In the genomic region with DNA sequence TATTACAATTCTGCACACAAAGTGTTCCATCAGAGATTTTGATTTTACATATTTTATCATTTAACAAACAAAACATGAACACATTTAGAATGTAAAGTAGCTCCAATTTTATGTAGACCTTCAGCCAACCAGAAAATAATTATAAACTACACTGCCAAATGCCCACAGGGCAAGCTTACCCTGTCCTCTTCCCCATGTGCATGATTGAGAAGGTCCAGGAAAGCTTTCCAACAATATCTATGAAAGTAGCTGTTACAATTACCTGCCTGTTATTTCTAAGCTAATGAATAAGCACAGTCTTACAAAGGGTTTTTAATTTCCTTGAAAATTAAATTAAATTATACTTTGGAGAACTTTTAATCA, we compare ENCODE assay signal across 19 mouse cellular contexts.
DNase-seq lines count a peak whose midpoint lies in the region; ATAC-seq and TF ChIP-seq lines count a peak whose summit lies in the region.
"Had no signal": no experiment of that assay in that cellular context is flagged by ENCODE, and none has a peak within 500 bp of the region (broad histone marks: within the 10 kb centered on the region; RNA-seq: fewer than 3 reads in every experiment).

No protein-coding gene starts in this region.

- H3K27me3 ChIP-seq in forebrain, embryonic 13.5 days: peaks cover 54% of the 10 kb centered on the region
- no peaks in the 10 kb centered on the region; the same call in 1 of the 2 replicates for H3K27me3 ChIP-seq in forebrain, embryonic 10.5 days (ENCODE audit: poor library complexity, severe bottlenecking)
- H3K27me3 ChIP-seq in midbrain, embryonic 14.5 days (ENCODE audit: control insufficient read depth, insufficient read depth, low read length): no peaks in the 10 kb centered on the region
- no peaks in the 10 kb centered on the region for H3K27me3 ChIP-seq in midbrain, embryonic 10.5 days (ENCODE audit: low read depth, poor library complexity, severe bottlenecking)
- H3K27me3 ChIP-seq in forebrain, postnatal 0 days (ENCODE audit: insufficient read depth, low read length): peaks cover 8% of the 10 kb centered on the region; the same call in 1 of the 2 replicates
- no peaks in the 10 kb centered on the region for H3K27me3 ChIP-seq in neural tube, embryonic 14.5 days (ENCODE audit: control insufficient read depth, insufficient read depth, low read length)
- H3K27me3 ChIP-seq: CH12.LX; embryonic facial prominence, embryonic 15.5 days; limb, embryonic 13.5 days; lung, embryonic 15.5 days had no signal

- no peak overlapping the region for H3K27ac ChIP-seq in forebrain, embryonic 13.5 days
- H3K27ac ChIP-seq in forebrain, embryonic 10.5 days: no peak overlapping the region
- no peak overlapping the region for H3K27ac ChIP-seq in midbrain, embryonic 14.5 days (replicated peaks; ENCODE audit: low read depth, low read length)
- no peak overlapping the region for H3K27ac ChIP-seq in midbrain, embryonic 10.5 days (replicated peaks)
- no peak overlapping the region for H3K27ac ChIP-seq in forebrain, postnatal 0 days (ENCODE audit: low read depth, low read length)
- no peak overlapping the region for H3K27ac ChIP-seq in neural tube, embryonic 14.5 days (ENCODE audit: low read depth, low read length)
- H3K27ac ChIP-seq: embryonic facial prominence, embryonic 15.5 days; limb, embryonic 13.5 days; liver, embryonic 14.5 days; lung, embryonic 15.5 days had no signal

- ATAC-seq in forebrain, embryonic 13.5 days: peak; percentile 74
- ATAC-seq in midbrain, embryonic 14.5 days (ENCODE audit: low FRiP score, low TSS enrichment): no peak
- peak; percentile 25; the same call in 1 of the 2 replicates for ATAC-seq in forebrain, postnatal 0 days
- ATAC-seq in neural tube, embryonic 14.5 days (ENCODE audit: low read depth): peak; percentile 50; the same call in 1 of the 2 replicates

- no peaks in the 10 kb centered on the region for H3K9me3 ChIP-seq in forebrain, embryonic 13.5 days (replicated peaks)
- no peaks in the 10 kb centered on the region for H3K9me3 ChIP-seq in forebrain, embryonic 10.5 days
- no peaks in the 10 kb centered on the region for H3K9me3 ChIP-seq in midbrain, embryonic 14.5 days (ENCODE audit: control insufficient read depth, low read length)
- H3K9me3 ChIP-seq in midbrain, embryonic 10.5 days (replicated peaks): no peaks in the 10 kb centered on the region
- H3K9me3 ChIP-seq in forebrain, postnatal 0 days (ENCODE audit: low read length): no peaks in the 10 kb centered on the region
- no peaks in the 10 kb centered on the region for H3K9me3 ChIP-seq in neural tube, embryonic 14.5 days (ENCODE audit: control insufficient read depth, low read length)
- H3K9me3 ChIP-seq: embryonic facial prominence, embryonic 15.5 days; limb, embryonic 13.5 days; lung, embryonic 15.5 days had no signal

- H3K9ac ChIP-seq in forebrain, embryonic 13.5 days: no peak overlapping the region
- no peak overlapping the region for H3K9ac ChIP-seq in midbrain, embryonic 14.5 days (replicated peaks; ENCODE audit: low read length)
- H3K9ac ChIP-seq in forebrain, postnatal 0 days: no peak overlapping the region
- no peak overlapping the region for H3K9ac ChIP-seq in neural tube, embryonic 14.5 days (replicated peaks; ENCODE audit: low read depth, low read length)
- H3K9ac ChIP-seq: embryonic facial prominence, embryonic 15.5 days; limb, embryonic 13.5 days; liver, embryonic 14.5 days; lung, embryonic 15.5 days had no signal

- no peak overlapping the region for H3K4me2 ChIP-seq in forebrain, embryonic 13.5 days
- H3K4me2 ChIP-seq in midbrain, embryonic 14.5 days (ENCODE audit: low read length): no peak overlapping the region
- H3K4me2 ChIP-seq in forebrain, postnatal 0 days (ENCODE audit: low read depth): no peak overlapping the region
- no peak overlapping the region for H3K4me2 ChIP-seq in neural tube, embryonic 14.5 days (ENCODE audit: low read depth, low read length)
- H3K4me2 ChIP-seq: embryonic facial prominence, embryonic 15.5 days; limb, embryonic 13.5 days; lung, embryonic 15.5 days had no signal

- TF ChIP-seq CTCF in forebrain, postnatal 0 days (IDR thresholded peaks at IDR 0.05; ENCODE audit: low read depth): no peak

- DNase-seq in forebrain, embryonic 10.5 days (ENCODE audit: extremely low spot score, low spot score): no peak
- DNase-seq in midbrain, embryonic 14.5 days: peak; percentile 10
- DNase-seq in midbrain, embryonic 10.5 days (ENCODE audit: low spot score): no peak
- DNase-seq in forebrain, postnatal 0 days: no peak
- DNase-seq in thymus, postnatal 25 days: no peak
- DNase-seq: adrenal gland, postnatal 14 days; cerebellum, adult 11 months; cerebellum, postnatal 36 days; kidney, adult 18-20 months; lung, postnatal 4 days; thymus, postnatal 4 days had no signal

- H3K4me1 ChIP-seq in forebrain, embryonic 13.5 days: no peaks in the 10 kb centered on the region; the same call in 1 of the 2 replicates
- H3K4me1 ChIP-seq in forebrain, embryonic 10.5 days: no peaks in the 10 kb centered on the region; the same call in 1 of the 2 replicates
- no peaks in the 10 kb centered on the region for H3K4me1 ChIP-seq in midbrain, embryonic 14.5 days (ENCODE audit: control insufficient read depth, insufficient read depth, low read length)
- no peaks in the 10 kb centered on the region for H3K4me1 ChIP-seq in midbrain, embryonic 10.5 days
- H3K4me1 ChIP-seq in forebrain, postnatal 0 days (ENCODE audit: insufficient read depth): no peaks in the 10 kb centered on the region
- H3K4me1 ChIP-seq in neural tube, embryonic 14.5 days (ENCODE audit: control insufficient read depth, insufficient read depth, low read length): no peaks in the 10 kb centered on the region
- H3K4me1 ChIP-seq: embryonic facial prominence, embryonic 15.5 days; limb, embryonic 13.5 days had no signal

- no peak overlapping the region for H3K4me3 ChIP-seq in forebrain, embryonic 13.5 days
- no peak overlapping the region for H3K4me3 ChIP-seq in forebrain, embryonic 10.5 days
- no peak overlapping the region for H3K4me3 ChIP-seq in midbrain, embryonic 14.5 days (replicated peaks; ENCODE audit: low read depth, low read length)
- no peak overlapping the region for H3K4me3 ChIP-seq in midbrain, embryonic 10.5 days
- no peak overlapping the region for H3K4me3 ChIP-seq in forebrain, postnatal 0 days (ENCODE audit: low read depth, low read length)
- no peak overlapping the region for H3K4me3 ChIP-seq in neural tube, embryonic 14.5 days (ENCODE audit: low read depth, low read length)
- H3K4me3 ChIP-seq: embryonic facial prominence, embryonic 15.5 days; limb, embryonic 13.5 days; lung, embryonic 15.5 days; myocyte had no signal

- H3K36me3 ChIP-seq in forebrain, embryonic 13.5 days (ENCODE audit: poor library complexity, severe bottlenecking): no peaks in the 10 kb centered on the region
- no peaks in the 10 kb centered on the region for H3K36me3 ChIP-seq in forebrain, embryonic 10.5 days (replicated peaks)
- no peaks in the 10 kb centered on the region for H3K36me3 ChIP-seq in midbrain, embryonic 14.5 days (ENCODE audit: control insufficient read depth, insufficient read depth, low read length)
- no peaks in the 10 kb centered on the region for H3K36me3 ChIP-seq in midbrain, embryonic 10.5 days
- H3K36me3 ChIP-seq in forebrain, postnatal 0 days (ENCODE audit: insufficient read depth): no peaks in the 10 kb centered on the region
- no peaks in the 10 kb centered on the region for H3K36me3 ChIP-seq in neural tube, embryonic 14.5 days (ENCODE audit: control insufficient read depth, insufficient read depth, low read length)
- H3K36me3 ChIP-seq: embryonic facial prominence, embryonic 15.5 days; limb, embryonic 13.5 days; lung, embryonic 15.5 days had no signal
